Mouse (Mus musculus): ENCODE data around the gene App.

- TF ChIP-seq FLI1 (IDR thresholded peaks at IDR 0.05; ENCODE audit: low read length) (no peak), GATA1 (IDR thresholded peaks at IDR 0.05; ENCODE audit: borderline replicate concordance, low read length) (no peak)
Observed at GRCm38 (mm10) chr16:85053996-85054395, 119.6 kb downstream of the App start.

Measured in megakaryocyte, embryonic 14.5 days (primary cell).